Mouse (Mus musculus): ENCODE data around the gene Btbd11.

The Btbd11 gene

GRCm38 (mm10) chr10:85522220-85522760 lies 135.7 kb downstream of the Btbd11 start:
- no peak for DNase-seq (ENCODE audit: low read depth, low spot score)

GRCm38 (mm10) chr10:85525267-85526015 lies 138.8 kb downstream of the Btbd11 start:
- DNase-seq (ENCODE audit: low read depth, low spot score), result no peak

DNA sequence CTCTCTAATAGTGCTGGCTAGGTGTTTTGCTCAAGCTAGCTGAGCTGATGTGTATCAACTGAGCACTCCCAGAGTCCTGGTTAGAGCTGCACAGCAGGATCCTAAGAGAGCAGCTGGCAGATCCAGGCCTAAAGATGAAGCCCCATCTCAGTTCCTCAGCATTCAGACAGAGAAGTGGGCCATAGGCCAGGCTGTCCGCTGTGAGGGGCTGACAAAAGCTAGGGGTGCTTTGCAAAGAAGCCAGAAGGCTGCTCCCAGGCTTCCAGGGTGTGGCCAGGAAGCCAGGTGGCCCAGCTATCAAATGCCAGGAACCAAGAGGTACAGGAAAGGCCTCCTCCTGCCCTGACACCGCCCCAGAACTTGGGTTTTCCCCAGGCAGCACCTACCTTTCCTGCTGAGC lies 140.0 kb downstream of the Btbd11 start:
- peak; percentile 25 for DNase-seq (ENCODE audit: low read depth, low spot score)

DNA sequence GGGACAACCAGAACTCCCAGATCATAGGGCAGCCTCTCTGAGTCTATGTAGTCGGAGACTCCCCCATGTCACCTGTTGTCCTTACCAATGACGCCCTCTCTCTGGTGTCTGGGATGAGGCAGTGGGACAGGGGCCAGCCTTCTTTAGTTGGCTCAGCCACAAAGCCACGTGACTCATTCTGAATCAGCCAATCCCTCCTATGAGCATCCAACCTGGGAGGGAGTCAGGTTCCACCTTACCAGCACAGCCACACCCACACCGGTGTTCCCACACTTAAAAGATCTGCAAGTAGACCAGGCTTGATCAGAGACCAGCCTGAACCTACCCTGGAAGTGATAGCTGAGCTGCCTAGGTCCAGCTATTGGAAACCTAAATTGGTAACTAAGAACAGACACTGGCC lies 141.1 kb downstream of the Btbd11 start:
- DNase-seq (ENCODE audit: low read depth, low spot score), result no peak

GRCm38 (mm10) chr10:85533192-85533710 lies 146.6 kb downstream of the Btbd11 start:
- peak; percentile 34 for DNase-seq (ENCODE audit: low read depth, low spot score)

DNA sequence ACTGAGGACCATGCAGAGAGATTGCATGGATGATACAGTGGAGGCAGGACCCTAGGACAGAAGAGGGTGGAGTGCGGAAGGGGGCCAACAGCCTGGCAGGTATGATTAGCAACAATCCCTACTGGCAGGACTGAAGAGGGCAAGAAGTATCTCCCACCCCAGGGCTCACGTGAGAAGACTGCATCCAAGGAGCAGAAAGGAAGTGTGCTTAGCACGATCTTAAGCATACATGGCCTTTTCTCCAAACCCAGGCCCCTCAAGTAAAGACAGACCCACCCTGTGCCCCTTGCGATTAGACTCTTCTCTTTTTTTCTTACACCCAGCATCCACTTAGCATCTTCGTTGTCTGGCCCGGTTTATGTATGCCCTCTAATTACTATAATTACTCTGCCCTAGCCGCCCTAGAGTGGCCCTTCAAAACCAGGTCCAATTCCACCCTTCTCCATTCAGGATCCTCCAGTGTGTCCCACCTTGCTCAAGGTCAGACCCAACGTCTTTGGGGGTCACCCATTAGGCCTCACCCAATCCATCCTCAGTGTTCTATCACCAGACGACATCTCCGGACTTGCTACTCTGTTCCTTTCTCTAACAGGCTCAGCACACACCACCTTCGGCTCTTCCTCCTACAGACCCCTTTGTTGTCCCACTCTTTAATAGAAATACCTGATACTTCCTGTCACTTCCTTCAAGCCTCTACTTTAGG lies 151.6 kb downstream of the Btbd11 start:
- DNase-seq (ENCODE audit: low read depth, low spot score), result no peak

GRCm38 (mm10) chr10:85539510-85540120 lies 153.0 kb downstream of the Btbd11 start:
- peak; percentile 21 for DNase-seq (ENCODE audit: low read depth, low spot score)

- peak; percentile 61 for DNase-seq (ENCODE audit: low read depth, low spot score)
Measured at GRCm38 (mm10) chr10:85540311-85541093, 153.9 kb downstream of the Btbd11 start.

DNA sequence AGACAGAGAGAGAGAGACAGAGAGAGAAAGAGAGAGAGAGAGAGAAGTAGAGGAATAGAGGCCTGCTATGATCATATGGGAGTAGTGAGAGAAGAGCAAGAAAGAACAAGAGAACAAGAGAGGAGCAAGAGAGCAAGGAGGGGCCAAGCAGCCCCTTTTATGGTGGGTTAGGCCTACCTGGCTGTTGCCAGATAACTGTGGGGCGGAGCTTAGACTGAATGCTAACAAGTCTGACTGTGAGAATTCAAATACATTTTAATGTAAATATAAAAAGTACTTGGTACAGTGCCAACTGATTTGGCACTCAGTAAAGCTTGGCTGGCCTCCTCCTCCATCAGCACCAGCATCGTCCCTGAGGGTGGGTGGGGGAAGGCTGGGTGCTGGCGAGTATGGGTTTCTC lies 154.9 kb downstream of the Btbd11 start:
- no peak for DNase-seq (ENCODE audit: low read depth, low spot score)

DNA sequence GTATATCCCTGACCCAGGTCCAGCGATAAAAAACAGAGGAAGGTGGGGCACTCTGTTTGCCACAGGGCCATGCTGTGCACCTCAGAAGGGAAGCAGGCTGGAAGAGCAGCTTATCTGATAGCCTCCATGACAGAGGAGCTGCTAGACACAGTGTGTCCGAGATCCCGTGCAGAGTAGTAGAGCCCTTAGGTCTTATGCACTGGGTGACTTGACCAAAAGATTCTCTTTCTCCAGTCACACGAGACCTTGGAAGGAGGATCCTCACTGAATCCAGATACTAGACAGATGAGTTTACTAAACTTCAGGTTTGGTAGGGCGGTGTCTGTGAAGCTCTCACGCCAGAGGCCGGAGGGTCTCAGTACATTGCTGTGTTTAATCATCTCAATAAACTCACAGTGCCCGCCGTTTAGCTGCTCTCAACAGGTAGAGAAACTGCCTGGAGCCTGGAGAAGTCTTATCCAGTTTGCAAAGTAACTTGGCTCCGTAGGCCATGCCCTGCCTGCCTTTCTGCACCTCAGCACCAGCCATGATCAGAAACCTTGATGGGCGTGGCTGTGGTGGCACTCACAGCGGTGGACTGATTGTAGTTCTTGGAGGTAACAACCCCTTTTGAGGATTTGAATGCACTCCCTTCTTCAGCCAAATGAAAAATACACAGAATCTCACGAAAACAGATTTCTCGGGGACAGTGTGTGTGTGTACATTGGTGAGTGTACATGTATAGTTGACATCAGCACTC lies 155.4 kb downstream of the Btbd11 start:
- no peak for DNase-seq (ENCODE audit: low read depth, low spot score)

GRCm38 (mm10) chr10:85543281-85543680 lies 156.7 kb downstream of the Btbd11 start:
- DNase-seq (ENCODE audit: low read depth, low spot score), result no peak

- DNase-seq (ENCODE audit: low read depth, low spot score), result no peak
Measured at GRCm38 (mm10) chr10:85544991-85545390, 158.4 kb downstream of the Btbd11 start.

GRCm38 (mm10) chr10:85555193-85555592 lies 168.6 kb downstream of the Btbd11 start:
- DNase-seq (ENCODE audit: low read depth, low spot score), result no peak

DNA sequence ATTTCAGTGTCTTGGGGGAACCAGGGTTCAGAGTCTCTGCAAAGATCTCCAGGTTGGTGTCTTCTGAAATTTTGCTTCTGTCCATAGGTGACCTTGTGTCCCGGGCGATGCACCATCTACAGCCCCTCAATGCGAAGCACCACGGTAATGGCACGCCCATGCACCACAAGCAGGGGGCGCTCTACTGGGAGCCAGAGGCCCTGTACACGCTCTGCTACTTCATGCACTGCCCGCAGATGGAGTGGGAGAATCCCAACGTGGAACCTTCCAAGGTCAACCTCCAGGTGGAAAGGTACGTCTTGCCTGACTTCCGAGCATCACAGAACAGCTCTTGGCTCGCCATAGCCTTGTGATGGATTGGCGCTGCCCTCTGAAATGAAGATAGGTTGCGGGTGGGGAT lies 174.8 kb downstream of the Btbd11 start:
- no peak for DNase-seq (ENCODE audit: low read depth, low spot score)

DNA sequence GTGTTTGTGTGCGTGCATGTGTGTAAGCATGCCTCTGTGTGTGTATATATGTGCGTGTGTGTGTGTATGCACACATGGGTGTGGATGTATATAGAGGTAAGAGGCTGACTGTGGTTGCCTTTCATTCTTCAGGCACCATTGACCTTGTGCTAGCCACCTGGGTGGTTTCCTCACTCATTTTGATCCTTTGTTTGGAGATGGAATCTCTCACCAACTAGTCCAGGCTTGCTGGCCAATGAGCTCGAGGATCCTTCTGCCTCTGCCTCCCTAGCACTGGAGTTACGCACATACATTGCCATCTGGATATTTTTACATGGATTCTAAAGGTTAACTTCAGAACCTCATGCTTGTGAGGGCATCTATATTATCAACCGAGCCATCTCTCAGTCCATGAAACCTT lies 184.8 kb downstream of the Btbd11 start:
- DNase-seq (ENCODE audit: low read depth, low spot score), result no peak

GRCm38 (mm10) chr10:85572571-85572970 lies 186.0 kb downstream of the Btbd11 start:
- no peak for DNase-seq (ENCODE audit: low read depth, low spot score)

DNA sequence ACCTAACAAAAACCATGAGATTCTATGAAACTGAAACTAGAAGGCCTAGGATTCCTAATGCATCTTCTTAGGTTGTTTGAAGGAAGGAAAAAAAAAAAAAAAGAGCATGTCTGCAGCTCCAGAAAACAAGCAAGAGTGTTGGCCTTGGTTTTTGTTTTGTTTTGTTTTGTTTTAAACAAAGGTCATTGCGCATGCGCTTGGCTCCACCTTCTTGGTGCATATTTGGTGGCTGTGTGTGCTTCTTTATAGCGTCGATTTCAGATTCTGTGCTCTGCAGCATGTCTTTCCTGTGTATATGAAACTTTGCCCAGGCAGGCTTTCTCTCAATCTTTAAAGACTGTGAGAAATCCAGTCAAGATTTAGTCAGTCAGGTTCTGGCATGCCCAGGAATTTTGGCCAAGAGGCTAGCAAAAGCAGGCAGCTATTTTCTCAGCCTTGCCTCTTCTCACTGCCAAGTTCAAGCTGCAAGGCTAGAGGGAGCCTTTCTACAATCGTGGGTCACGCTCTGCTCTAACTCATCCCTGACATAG lies 191.3 kb downstream of the Btbd11 start:
- DNase-seq (ENCODE audit: low read depth, low spot score), result peak; percentile 11

DNA sequence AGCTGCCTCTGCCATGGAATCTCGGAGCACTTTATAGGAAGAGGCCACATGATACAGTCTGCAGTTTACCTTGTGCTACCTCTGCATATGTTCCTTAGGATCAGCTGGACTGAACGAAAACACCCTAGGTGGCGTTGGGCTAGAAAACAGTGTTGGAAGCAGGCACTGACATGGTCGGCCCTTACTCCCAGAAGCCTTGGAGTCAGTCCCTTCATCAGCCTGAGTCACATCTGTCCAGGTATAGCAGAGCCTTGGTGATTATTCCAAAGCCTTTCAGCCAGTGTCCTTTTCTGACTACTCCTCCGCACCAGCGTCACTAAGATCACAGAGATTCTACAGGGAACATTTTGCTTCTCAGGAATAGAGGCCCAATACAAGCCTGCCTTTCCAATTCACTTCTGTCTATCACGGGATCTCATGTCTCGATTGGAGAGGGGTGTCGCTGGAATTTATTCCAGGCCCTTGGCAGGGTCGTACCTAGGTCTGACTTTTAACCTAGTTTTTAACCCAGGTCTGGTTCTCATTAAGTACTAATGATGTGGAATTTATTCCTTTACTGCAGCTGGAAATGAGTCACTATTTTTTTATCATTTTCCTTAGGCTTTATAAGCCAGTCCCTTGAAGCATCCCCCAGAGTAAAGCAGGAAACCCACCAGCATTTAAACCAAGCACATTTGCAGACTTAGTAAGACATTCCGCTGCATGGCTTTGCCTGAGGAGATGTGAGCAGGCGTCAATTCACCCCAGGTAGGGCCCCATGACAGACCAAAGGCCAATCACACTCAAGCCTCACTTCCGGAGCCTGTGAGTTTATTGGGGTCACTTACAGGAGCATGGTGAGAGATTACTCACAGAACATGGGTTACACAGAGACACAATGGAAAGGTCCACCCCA lies 192.2 kb downstream of the Btbd11 start:
- no peak for DNase-seq (ENCODE audit: low read depth, low spot score)

GRCm38 (mm10) chr10:85587758-85588157 lies 201.1 kb downstream of the Btbd11 start:
- no peak for DNase-seq (ENCODE audit: low read depth, low spot score)

All from brain, adult 2 months (tissue).